Mouse (Mus musculus) liver, embryonic 14.5 days (tissue): ENCODE measurements around the gene Slc35f2.

ENCODE experiments used
- CTCF ChIP-seq: IDR thresholded peaks from 2 replicates; pipeline ENCODE4 v1.5.1; 2016; ENCODE audit warnings: antibody characterized with exemption, low read depth, control low read depth
- EP300 ChIP-seq: IDR thresholded peaks from 2 replicates; pipeline ENCODE4 v1.6.1; 2016; ENCODE audit warnings: antibody characterized with exemption, low read depth

DNA sequence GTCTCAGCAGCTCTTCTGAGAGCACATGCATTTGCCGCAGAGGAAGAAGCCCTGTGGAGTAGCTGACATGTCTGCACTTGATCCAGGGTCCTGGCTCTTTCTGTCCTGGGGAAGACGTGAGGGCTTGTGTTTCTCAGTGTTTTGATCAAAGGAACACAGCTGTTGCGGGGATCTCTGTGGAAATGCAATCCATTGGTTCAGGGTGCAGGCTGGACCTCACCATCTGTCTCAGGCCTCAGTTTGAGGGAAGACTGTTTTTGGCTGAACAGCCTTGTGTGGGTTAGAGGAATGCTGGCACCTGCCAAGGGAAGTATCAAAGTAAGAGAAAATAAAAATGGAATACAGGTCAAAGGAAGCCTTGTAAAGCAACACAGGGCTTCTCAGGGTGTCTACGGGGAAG lies 64.6 kb downstream of the Slc35f2 start:
- TF ChIP-seq CTCF: no peak
- no peak for TF ChIP-seq EP300
